Mouse (Mus musculus): ENCODE results near the gene Capn8.

DNA sequence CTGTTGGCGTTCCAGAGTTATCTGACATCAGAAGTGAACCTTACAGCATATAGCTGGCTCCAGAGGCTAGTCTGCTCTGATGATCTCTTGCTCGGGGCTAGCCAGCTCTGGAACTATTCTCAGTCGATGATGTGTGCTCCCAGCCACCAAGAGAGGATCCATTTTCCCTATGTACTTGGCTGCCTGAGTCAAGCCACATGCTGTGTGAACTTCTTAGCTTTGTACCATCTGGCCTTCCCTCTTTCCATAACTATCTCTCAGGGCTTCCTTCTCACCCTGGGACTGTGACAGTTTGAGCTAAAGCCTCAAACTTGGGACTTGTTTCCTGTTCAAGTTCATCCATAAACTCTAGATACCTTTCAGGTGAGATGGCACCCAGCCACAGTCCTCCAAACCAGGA is 31.2 kb upstream of the Capn8 start:
- TF ChIP-seq CTCF (IDR thresholded peaks at IDR 0.05; ENCODE audit: extremely low read depth, insufficient read depth, insufficient read length, insufficient replicate concordance) (no peak), POLR2A (IDR thresholded peaks at IDR 0.05; ENCODE audit: low read depth, low read length) (no peak)

All from spleen, adult 2 months (tissue).